Mouse (Mus musculus) testis, postnatal 14 days (tissue): ENCODE data around the gene Rab30.
A peak's percentile ranks its signal among the peaks of the same experiment; 100 is the strongest.
"Not testable (repeated sequence)": the region's sequence is repeated elsewhere in the genome, so short reads cannot be mapped to it uniquely, and the experiment has no call there.

Source experiments
- DNase-seq: peaks from one replicate; pipeline ENCODE4 v3.0.0; 2021; ENCODE audit warnings: low spot score

Rab30 gene

GRCm38 (mm10) chr7:92741152-92741860, at the start of gene Rab30:
Gene Rab30 (plus strand): TSS chr7:92741603.
- peak; percentile 97 for DNase-seq

GRCm38 (mm10) chr7:92696395-92696794, 45.0 kb upstream of the Rab30 start:
- DNase-seq = no peak

GRCm38 (mm10) chr7:92698770-92699169, 42.6 kb upstream of the Rab30 start:
- DNase-seq = no peak

GRCm38 (mm10) chr7:92703661-92704060, 37.7 kb upstream of the Rab30 start:
- no peak for DNase-seq

GRCm38 (mm10) chr7:92705534-92705933, 35.9 kb upstream of the Rab30 start:
- peak; percentile 41 for DNase-seq

- DNase-seq = no peak
Measured at GRCm38 (mm10) chr7:92706711-92707110, 34.7 kb upstream of the Rab30 start.

- no peak for DNase-seq
Measured at GRCm38 (mm10) chr7:92709573-92709972, 31.8 kb upstream of the Rab30 start.

GRCm38 (mm10) chr7:92711593-92711992, 29.8 kb upstream of the Rab30 start:
- no peak for DNase-seq

GRCm38 (mm10) chr7:92715055-92715454, 26.3 kb upstream of the Rab30 start:
- DNase-seq = no peak

GRCm38 (mm10) chr7:92720156-92720905, 21.1 kb upstream of the Rab30 start:
- no peak for DNase-seq

GRCm38 (mm10) chr7:92723750-92724149, 17.7 kb upstream of the Rab30 start:
- no peak for DNase-seq

- DNase-seq = no peak
Measured at GRCm38 (mm10) chr7:92724261-92724660, 17.1 kb upstream of the Rab30 start.

- not testable (repeated sequence) for DNase-seq
Measured at GRCm38 (mm10) chr7:92729583-92729982, 11.8 kb upstream of the Rab30 start.

GRCm38 (mm10) chr7:92730465-92730864, 10.9 kb upstream of the Rab30 start:
- DNase-seq = no peak

GRCm38 (mm10) chr7:92730959-92731358, 10.4 kb upstream of the Rab30 start:
- DNase-seq = no peak

GRCm38 (mm10) chr7:92732136-92732535, 9.3 kb upstream of the Rab30 start:
- no peak for DNase-seq

GRCm38 (mm10) chr7:92737560-92737959, 3.8 kb upstream of the Rab30 start:
- DNase-seq = no peak

GRCm38 (mm10) chr7:92739956-92740355, 1.4 kb upstream of the Rab30 start:
- no peak for DNase-seq

- no peak for DNase-seq
Measured at GRCm38 (mm10) chr7:92740411-92741115, 840 bp upstream of the Rab30 start.

GRCm38 (mm10) chr7:92741861-92742249, 452 bp downstream of the Rab30 start:
- DNase-seq = peak; percentile 41

GRCm38 (mm10) chr7:92742341-92742741, 938 bp downstream of the Rab30 start:
- DNase-seq = no peak

GRCm38 (mm10) chr7:92742774-92743173, 1.4 kb downstream of the Rab30 start:
- peak; percentile 17 for DNase-seq

GRCm38 (mm10) chr7:92743325-92743724, 1.9 kb downstream of the Rab30 start:
- no peak for DNase-seq
